Mouse (Mus musculus): ENCODE data around the gene Dao.

Dao gene

GRCm38 (mm10) chr5:114027217-114027944 lies 23.9 kb downstream of the Dao start:
- in situ Hi-C loops (cut with MboI, MseI) = no loop called here

- in situ Hi-C loops (cut with MboI, MseI) = no loop called here
Observed at GRCm38 (mm10) chr5:114028111-114028510, 24.6 kb downstream of the Dao start.

DNA sequence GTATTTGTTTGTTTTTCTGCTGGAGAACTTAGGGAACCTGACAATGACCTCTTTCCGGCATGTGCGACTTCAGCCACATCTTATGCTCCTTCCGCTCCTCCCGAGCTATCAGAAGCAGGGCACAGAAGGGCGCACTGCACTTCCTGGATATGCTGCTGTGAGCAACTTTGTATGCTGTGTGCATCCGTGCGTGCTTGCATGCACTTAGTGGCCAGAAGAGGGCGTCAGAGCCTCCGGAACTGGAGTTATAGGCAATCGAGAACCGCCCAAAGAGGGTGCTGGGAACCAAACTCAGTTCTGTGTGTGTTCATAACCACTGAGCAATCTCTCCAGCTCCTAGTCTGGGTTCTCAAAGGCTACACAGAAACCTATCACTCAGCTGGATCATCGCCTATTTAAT lies 27.1 kb downstream of the Dao start:
- in situ Hi-C loops (cut with MboI, MseI) = no loop called here

DNA sequence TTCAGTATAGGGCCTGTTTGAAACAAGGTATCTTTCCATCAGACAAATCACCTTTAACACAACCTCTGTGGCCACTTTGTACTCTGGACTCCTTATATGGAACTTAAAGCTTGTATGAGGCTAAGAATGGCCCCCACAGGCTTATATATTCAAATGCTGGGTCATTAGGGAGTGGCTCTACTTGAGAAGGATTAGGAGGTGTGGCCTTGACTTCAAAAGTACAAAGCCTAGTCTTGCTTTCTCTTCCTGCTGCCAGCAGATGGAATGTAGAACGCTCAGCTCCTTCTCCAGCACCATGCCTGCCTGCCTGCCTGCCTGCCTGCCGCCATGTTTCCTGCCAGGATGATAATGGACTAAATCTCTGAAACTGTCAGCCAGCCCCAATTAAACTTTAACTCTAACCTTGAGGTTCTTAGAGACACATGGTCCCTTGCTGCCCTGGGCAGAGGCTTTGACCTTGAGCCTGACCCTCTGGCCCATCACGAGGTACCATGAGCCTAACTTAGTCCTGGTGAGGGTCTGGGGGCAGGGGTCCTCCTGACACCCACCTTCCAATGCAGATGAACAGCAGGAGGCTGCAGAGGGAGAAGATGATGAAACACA lies 28.8 kb downstream of the Dao start:
- in situ Hi-C loops (cut with MboI, MseI) = no loop called here

DNA sequence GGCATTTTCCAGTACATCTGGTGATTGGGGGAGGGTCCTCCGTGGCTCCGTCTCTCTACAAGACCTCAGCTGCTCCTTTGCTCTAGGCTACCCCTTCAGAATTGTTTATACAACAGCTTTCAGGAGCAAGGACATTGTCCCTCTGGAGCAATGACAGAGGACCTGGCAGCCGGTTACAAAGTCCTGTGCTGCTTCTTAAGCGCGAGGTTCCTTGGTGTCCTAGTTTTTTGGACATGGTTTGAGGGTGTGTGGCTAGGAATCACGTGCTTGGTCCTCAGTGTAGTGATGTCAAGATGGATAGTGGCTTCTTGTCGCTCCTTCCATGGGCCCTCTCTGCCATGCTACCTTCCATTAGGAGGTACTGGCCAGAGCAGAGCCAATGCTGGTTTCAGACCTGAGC lies 30.9 kb downstream of the Dao start:
- in situ Hi-C loops (cut with MboI, MseI) = no loop called here

DNA sequence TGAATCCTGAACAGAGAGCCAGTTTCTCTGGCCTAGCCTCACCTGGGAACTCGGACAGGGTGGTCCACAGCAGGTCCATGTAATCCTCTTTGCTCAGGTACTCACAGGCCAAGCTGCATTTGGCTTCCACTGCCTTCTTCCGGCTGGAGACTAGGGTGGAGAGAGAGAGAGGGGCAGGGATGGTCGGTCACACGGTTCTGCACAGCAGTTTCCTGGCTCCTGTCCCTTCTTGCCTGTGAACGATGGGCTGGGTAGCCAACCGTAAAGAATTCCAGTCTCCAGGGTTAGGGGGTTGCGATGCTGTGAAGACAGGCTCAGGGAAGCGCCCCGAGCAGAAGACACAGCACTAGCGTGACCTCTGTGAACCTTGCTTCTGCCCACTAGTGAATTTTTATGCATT lies 31.6 kb downstream of the Dao start:
- in situ Hi-C loops (cut with MboI, MseI) = no loop called here

GRCm38 (mm10) chr5:114040508-114040907 lies 37.0 kb downstream of the Dao start:
- in situ Hi-C loops (cut with MboI, MseI) = no loop called here

DNA sequence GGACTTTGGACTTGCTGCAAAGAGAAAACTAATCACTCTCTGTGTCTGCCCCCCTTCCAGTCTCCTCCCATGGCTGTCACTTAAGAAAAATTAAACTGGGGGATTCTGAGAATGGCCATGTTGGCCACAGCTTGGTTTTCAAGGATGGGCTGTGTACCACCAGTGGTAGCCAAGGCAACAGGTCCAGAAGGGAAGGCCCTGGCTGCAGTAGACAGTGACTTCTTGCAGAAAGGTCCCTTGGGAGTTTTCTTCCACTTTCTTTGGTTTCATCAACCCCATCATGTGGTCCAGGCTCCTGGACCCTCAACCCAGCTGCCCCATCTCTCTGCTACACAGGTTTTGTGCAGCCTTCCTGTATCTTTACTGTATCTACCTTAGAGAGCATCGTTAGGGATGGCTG lies 37.4 kb downstream of the Dao start:
- in situ Hi-C loops (cut with MboI, MseI) = no loop called here

GRCm38 (mm10) chr5:114041327-114041930 lies 37.9 kb downstream of the Dao start:
- in situ Hi-C loops (cut with MboI, MseI) = no loop called here

DNA sequence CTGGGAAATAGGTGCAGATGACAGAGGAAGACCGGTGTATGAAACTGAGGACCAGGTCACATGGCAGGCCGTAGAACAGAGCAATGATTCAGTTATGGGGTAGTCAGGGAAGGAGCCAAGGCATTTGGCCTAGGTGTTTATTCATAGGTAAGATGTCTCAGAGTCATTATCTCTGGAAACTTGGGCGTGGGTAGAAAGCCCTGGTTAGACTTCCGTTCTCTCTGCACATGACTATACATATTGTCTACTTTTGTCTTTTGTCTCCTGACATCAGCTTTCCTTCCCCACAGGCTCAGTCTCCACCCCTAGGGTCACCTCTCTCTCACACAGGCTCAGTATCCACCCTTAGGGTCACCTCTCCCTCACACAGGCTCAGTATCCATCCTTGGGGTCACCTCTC lies 40.3 kb downstream of the Dao start:
- in situ Hi-C loops (cut with MboI, MseI) = no loop called here

DNA sequence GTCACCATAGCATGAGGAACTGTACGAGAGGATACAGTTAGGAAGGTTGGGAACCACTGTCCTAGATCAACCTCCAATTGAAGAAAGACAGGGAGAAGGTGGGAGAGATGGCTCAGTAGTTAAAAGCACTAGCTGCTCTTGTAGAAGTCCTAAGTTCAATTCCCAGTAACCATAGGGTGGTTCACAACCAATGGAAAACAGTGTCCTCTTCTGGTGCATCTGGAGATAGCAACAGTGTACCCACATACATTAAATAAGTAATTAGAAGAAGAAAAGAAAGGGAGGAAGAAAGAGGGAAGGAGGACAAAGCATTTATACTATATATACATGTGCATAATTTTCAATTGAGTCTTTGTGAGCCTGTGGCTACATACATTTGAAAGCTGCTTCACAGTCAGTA lies 41.6 kb downstream of the Dao start:
- in situ Hi-C loops (cut with MboI, MseI) = no loop called here

DNA sequence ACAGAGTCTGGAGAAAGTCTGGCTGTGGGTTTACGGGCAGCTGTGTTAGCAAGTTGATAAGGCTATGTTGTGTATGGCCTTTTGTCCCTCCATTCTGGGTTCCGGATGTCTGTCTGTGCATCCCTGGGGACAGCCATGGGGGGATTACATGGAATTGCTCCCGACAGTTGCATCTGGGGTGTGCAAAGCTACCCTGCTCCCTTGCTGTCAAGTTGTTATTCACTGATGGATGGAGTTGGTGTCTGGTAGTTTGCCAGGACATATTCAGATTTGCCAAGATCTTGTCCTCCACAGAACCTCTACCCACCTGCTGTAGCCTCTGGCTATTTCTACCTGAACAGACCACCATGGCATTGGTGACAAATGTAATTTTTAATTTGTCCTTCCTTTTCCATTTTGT lies 42.6 kb downstream of the Dao start:
- in situ Hi-C loops (cut with MboI, MseI) = no loop called here

DNA sequence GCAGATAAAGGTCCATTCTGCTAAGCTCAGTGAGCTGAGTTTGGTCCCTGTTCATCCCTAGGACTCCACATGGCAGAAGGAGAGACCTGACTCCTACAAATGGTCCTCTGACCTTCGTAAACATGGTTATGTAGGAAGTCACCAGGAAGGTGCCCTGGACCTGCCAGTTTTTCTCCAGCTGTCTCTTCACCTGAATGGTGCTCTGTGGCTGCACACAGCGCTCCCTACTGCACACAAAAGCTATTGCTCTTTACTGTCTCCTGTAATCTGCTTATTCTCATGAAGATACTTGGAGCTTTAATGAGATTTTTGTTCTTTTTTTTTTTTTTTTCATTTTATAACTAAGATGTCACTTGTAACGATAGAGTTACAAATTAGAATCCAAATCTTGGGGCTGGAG lies 43.1 kb downstream of the Dao start:
- in situ Hi-C loops (cut with MboI, MseI) = no loop called here

- in situ Hi-C loops (cut with MboI, MseI) = no loop called here
Observed at GRCm38 (mm10) chr5:114047182-114047581, 43.7 kb downstream of the Dao start.

GRCm38 (mm10) chr5:114048731-114049308 lies 45.3 kb downstream of the Dao start:
- in situ Hi-C loops (cut with MboI, MseI) = no loop called here

DNA sequence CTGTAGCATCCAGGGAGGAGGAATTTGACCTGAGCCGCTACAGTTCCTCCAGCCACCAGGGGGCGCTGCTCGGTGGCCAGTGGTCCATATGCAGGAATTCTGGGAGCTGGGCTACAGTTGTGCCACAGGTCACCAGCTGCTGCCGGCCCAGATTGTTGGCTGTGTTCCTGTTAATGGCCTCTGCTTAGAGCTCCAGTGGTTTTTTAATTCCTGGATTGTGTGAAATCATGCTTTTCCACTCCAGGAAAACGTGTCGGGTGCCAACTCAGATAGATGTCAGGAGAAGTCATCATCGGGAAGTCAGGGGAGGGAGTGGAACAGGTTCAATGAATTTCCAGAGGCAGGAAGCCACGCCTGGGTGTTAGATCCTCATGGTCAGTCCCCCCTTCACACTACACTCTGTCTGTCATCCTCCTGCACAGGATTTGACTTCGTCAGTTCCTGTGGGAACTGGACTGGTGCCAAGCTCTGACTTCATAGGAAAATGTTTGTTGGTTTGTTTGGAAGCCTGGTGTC lies 48.8 kb downstream of the Dao start:
- in situ Hi-C loops (cut with MboI, MseI) = no loop called here

GRCm38 (mm10) chr5:114057129-114057731 lies 53.7 kb downstream of the Dao start:
- in situ Hi-C loops (cut with MboI, MseI) = no loop called here

- in situ Hi-C loops (cut with MboI, MseI) = no loop called here
Observed at GRCm38 (mm10) chr5:114061675-114062074, 58.2 kb downstream of the Dao start.

DNA sequence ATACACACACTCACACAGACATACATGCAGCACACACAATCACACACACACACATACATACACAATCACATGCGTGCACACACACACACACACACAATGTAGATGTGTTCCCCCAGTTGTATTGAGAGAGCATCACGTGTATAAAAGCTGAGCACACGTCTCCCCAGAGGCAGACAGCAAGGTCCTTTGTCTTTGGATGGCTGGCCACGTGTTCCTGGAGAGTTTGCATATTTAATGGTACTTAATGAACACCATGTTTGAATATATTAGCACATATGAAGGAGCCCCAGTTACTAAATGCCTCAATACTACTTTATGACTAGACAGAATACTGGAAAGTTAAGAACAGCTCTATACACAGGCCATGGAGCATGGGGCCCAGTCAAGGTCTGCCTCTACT lies 60.5 kb downstream of the Dao start:
- in situ Hi-C loops (cut with MboI, MseI) = no loop called here

DNA sequence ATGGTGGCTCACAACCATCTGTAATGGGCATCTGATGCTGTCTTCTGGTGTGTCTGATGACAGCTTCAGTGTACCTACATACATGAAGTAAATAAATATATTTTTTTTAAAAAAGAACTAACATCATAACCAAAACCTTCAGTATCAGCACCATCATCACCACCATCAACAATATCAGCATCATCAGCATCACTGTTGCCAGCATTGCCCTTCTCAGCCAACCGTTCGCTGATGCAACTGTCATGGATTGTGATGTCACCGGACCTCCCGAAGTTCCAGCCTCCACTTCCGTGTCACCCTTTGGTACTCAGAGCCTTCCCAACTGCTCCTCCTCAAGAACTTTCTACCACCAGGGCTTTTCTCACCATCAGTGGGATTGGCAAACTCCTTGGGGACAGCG lies 61.7 kb downstream of the Dao start, which contains the start of gene Usp30:
Gene Usp30 (plus strand): TSS at position 301 of the 400 bp plus-strand sequence.
- in situ Hi-C loops (cut with MboI, MseI) = no loop called here

DNA sequence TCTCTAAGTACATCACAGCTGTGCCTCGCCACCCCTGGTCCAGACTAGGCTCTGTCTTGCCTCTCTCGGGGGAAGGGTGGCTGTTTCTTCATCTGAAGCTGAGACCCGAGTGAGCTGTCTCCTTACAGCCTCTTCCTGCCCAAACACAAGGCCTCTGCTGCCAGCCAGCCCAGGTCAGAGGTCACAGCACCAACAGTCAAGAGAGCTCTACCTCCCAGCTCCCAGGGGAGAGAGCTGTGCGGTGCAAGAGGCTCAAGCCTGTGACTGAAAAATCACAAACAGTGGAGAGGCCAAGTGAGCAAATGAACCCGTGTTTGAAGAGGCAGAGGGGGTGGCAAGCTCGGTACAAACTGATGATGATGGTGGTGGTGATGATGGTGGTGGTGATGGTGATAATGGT lies 63.1 kb downstream of the Dao start:
- in situ Hi-C loops (cut with MboI, MseI) = no loop called here

GRCm38 (mm10) chr5:114067543-114067942 lies 64.0 kb downstream of the Dao start:
- in situ Hi-C loops (cut with MboI, MseI) = no loop called here
